14 mouse cellular contexts compared by ENCODE assay signal in the genomic region with DNA sequence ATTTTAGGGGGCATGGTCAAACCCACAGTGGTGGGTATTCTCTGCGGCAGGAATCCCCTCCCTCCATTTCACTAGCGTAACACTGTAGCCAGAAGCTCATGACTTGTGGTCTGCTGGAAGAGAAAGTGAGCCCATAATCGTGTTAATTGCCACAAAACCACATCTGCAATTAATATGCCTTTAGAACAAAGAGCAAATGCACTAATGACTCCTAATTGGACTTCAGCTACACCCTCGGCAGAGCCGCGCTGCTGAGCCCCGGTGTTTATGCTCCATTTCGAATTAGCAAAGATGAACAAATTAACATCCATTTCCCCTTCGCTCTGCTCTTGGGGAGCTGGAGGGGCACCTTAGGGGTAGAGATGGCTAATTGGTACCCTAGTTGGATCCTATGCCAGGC.
"Had no signal": no experiment of that assay in that cellular context is flagged by ENCODE, and none has a peak within 500 bp of the region (broad histone marks: within the 10 kb centered on the region; RNA-seq: fewer than 3 reads in every experiment).

No protein-coding gene starts in this region.

- H3K36me3 ChIP-seq: limb, embryonic 15.5 days; liver, embryonic 12.5 days; stomach, embryonic 15.5 days had no signal

- DNase-seq: kidney, adult 8-10 months; kidney, postnatal 25 days; lung, embryonic 14.5 days; lung, postnatal 10 days; right cerebral cortex, postnatal 14 days; thymus, adult 2 months; thymus, postnatal 25 days had no signal

- H3K9ac ChIP-seq: limb, embryonic 15.5 days; liver, embryonic 12.5 days; lung, embryonic 14.5 days; stomach, embryonic 15.5 days had no signal

- H3K4me1 ChIP-seq: liver, embryonic 12.5 days had no signal

- H3K4me3 ChIP-seq: left cerebral cortex, adult 2 months; limb, embryonic 15.5 days; liver, embryonic 12.5 days; megakaryocyte, embryonic 14.5 days; stomach, embryonic 15.5 days had no signal

- H3K4me2 ChIP-seq: limb, embryonic 15.5 days; liver, embryonic 12.5 days; lung, embryonic 14.5 days; stomach, embryonic 15.5 days had no signal

- H3K9me3 ChIP-seq: limb, embryonic 15.5 days; liver, embryonic 12.5 days; megakaryocyte, embryonic 14.5 days; stomach, embryonic 15.5 days had no signal

- H3K27me3 ChIP-seq: stomach, embryonic 15.5 days had no signal

- ATAC-seq: intestine, postnatal 0 days; liver, embryonic 12.5 days had no signal

- H3K27ac ChIP-seq: left cerebral cortex, adult 2 months; limb, embryonic 15.5 days; liver, embryonic 12.5 days; macrophage; stomach, embryonic 15.5 days had no signal
